Mouse (Mus musculus) frontal cortex, adult 2 months (tissue): ENCODE measurements around the gene Ttll9. TPM values are rescaled to one million over a fixed set of nuclear protein-coding genes. Genes with fewer than 3 reads are reported as not detected.

ENCODE experiments used
- DNase-seq, 2 experiments: peaks; one replicate each; pipeline ENCODE4 v3.0.0; 2022; ENCODE audit warnings: low spot score in 1 of 2; ENCODE audit errors: extremely low spot score in 1 of 2
- polyA plus RNA-seq: library from polyadenylated mRNA; depleted of rRNA; stranded (reverse); fragments of >200 nt; gene quantifications from 2 replicates; pipeline ENCODE4 v1.2.3, GENCODE M21; 2012

The Ttll9 gene
- polyA plus RNA-seq, 1 experiment, result 1.9 TPM

DNA sequence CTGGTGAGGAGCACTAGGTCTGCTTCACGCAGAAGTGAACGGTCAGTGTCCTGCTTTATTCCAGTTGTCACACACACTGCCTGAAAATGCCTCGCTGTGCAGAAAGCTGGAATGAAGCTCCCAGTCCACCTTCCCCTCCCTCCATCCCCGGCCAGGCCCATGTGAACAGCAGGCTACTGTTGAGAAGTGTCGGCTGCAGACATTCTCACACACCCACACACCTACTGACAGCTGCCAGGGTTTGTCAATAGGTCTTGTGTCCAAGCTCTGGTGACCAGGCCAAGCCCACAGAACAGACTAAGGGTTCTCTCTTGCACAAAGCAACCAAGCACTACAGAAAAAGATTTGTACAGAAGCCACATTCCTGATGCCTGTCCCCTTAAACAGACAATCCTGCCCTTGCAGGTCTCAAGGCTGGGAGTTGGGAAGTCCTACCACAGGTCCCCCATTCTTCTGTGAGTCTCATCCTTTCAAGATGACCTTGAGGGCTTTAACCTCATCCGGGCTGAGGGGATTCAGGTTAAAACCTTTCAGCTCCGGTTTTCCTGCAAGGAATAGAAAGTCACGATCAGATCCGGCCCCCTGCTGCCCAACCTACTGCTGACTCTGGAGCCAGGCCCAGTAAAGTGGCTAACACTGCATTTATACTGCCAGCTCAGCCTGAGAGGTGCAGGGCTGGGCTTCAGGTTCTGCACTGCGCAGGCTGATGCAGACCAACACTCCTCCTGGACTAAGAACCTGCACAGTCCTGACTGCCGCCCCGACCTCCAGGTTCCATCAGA lies 47.1 kb downstream of the Ttll9 start:
- no peak for DNase-seq

DNA sequence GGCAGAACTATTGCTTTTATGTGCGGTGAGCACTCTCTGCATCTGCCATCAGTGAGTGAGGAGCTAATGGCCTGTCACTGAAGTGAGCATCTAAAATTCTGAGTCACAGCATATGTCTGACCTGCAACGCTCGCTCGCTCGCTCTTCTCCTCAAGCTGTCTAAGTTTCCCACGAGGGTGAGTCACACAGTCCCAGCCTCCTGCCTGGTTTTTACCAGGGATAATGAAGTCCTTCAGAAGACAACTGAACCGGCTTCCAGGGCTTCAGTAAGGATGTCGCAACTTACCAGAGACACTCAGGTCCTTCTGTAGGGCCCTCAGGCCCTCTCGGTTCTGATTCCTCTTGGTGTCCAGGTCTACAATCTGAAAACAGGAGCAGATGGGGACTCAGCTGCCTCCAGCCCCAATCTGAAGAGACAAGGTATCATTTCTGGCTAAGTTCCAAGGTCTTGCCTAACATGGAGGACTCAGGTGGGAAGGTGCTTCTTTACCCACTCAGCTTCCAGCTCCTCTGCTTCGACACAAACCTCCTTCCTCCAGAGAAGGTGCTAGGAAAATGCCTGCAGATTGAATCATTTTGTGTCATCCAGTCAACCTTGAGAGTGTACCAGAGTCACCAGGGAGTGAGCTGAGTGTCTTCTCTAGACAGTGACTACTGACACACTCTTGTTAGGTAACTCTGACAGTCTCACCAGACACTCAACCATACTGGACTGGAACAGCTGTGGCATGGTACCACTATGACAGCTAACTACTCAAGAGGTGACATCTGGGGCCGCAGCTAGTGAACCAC lies 51.6 kb downstream of the Ttll9 start:
- peak; percentile 37 to 63 for DNase-seq

DNA sequence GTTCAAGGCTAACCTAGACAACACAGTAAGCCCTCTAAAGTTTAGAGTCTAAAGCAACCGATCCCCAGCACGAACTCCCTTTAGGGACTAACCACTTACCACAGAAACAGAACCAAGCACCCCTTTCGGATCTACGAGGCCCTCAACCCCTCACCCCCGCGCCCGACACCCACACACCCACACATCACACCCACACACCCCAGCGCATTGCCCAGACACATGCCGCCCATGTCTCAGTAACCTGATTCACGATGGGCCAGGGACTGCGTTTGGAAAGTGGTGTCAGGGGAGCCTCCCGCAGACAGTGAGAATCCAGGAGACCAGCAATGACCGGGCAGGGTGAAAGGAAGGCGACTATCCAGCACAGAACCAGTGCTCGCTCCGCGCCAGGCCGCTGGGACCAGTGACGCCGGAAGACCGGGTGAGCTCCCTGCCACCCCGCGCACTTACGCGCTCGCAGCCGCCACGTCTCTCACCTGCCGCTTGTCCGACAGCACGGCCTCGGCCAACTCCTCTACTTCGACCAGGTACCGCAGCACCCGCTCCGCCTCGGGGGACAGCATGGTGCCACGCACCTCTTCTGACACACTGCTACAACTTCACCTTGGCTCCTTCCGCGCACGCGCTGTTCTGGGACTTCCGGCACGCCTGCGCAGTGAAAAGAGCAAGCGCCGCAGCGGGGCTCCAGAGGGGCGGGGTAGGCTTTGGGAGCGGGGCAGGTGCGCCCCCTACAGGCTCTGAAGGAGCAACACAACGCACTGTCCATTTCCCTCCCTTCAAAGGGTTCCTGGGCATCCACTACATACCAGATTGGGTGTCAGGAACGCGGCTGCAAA lies 52.7 kb downstream of the Ttll9 start, which contains the start of gene Pdrg1:
Gene Pdrg1 (minus strand): TSS at position 670 of the 836 bp plus-strand sequence.
- DNase-seq, result peak; percentile 89 to 98

DNA sequence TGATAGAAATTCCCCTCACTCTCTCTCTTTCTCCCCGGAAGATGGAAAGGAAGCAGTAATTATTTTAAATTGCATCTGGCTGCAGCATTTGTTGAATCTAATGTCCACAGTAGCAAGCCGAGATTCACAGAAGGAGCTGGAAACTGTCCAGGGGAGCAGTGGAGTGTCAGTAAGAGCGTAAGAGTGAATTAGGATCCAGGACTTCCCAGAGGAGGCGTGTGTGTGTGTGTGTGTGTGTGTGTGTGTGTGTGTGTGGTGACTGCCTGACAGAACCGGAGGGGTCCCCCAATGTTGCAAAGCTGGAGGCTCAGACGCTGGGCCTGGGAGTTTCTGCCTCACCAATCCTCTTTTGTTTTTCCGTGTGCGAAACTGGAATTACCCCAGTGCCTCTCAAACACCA lies 53.5 kb downstream of the Ttll9 start:
- peak in 1 of 2 experiments; percentile 28 for DNase-seq

DNA sequence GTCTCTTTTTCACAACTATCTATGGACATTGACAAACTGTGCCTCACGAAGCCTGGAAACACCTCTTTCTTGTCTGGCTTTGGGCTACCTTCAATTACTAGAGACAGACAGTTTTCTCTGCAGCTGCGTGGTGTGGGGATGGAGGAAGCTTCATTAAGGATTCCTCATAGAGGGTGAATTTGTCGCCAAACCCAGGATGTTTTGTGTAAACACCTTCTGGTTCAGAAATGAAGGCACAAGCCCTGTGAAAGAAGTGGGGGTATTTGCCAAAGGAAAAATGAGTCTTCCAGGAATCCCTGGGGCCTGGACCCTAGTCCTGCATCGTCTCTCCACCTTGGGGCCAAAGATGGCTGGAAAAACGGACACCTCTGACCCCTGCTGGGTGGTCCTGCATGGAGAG lies 54.5 kb downstream of the Ttll9 start:
- no peak for DNase-seq

DNA sequence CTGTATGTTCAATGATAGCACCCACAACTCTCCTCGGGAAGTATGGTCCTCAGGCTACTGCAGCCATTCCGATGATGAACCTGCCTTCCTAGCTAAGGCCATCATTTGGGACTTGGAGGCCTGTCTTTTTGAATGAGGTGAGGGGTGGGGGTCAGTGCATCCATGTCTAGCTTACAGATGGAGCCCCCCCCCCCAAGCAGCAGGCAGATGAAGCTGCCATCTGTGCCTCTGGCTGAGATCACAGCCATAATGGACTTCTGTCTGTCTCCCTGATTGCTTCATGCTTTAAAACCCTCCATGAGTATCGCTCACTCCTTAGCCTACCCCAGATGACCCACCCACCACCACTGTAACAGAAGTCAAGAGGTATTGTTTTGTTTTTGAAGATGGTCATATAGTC lies 57.1 kb downstream of the Ttll9 start:
- DNase-seq, result no peak

DNA sequence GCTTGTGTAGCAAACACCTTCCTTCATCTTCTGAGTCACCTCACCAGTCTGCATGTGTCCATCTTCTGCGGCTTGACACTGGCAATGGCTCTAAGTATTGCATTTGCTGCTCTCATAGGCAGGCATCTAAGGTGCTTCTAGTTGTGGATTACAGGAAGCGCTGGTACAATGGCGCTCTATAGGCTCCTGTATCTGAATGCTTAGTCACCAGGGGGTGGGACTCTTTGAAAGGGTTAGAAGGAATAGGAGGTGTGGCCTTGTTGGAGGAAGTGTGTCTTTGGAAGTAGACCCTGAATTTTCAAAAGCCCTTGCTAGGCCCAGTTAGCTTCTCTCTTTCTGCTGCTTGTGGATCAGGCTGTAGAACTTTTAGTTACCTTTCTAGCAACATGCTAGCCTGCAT lies 58.9 kb downstream of the Ttll9 start:
- DNase-seq, result no peak

DNA sequence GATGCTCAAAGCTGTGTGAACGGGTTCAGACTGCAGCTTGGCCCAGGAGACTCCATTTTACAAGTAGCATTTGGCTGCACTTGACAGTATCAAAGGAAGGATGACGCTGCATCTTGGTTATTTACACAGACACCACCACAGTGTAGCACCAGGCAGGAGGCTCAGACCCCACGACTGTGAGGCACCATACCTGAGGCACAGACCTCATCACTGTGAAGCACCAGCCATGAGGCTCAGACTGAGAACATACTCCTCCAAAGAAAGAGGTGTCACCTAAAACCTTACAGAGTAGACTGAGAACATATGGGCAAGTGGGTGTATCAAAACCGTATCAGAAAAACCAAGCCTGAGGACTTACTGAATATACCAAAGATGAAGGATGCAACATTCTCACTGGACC lies 60.6 kb downstream of the Ttll9 start:
- peak in 1 of 2 experiments; percentile 43 for DNase-seq

DNA sequence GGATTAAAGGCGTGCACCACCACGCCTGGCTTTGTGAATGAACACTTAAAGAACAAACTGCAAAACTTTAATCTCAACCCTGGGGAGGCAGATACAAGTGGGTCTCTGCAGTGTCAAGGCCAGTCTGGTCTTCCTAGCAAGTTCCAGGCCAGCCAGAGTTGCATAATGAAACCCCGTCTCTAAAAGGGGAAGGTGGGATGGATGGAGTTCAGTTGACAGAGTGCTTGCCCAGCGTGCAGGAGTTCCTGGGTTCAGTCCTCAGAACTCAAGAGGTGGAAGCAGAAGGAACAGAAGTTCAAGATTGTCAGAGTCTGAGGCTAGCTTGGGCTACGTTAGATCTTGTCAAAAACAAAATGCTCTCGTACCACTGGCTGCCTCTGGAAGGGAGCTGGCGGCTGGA lies 63.8 kb downstream of the Ttll9 start:
- DNase-seq, result no peak

DNA sequence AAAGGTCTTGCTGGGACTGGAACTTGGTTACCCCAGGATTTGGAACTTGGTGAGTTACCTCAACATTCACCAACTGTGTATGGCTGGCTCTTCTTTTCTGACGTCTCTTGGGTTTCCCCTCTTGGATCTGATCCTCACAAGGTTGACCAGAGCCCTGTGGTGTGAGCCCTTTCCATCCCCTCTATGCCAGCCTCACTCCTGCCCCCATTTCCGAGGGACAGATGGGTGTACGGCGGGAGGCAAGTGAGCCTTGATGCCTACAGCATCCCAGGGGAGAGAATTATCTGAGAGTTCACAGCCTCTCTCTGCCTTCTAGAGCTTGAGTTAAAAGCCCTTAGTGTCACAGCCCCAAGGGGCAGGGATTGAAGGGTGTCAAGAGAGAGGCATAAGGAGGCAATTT lies 65.2 kb downstream of the Ttll9 start:
- no peak for DNase-seq

DNA sequence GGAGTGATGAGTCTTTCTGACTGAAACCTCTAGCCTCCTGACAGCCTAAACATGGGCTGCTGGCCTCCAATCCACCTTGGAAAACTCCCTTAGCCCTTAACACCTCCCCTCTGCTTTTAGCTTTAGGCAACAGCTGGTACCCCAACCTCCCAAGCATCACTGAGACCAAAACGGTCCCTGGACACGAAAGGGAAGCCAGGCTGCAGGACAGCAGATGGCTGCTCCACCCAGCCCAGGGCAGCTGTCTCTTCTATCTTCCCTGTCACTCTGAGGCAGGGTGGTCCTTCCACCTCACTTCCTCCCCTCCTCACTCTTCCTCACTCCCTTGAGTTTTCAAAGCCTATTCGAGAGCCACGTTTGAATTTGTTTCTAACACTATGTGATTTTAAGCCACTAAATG lies 68.1 kb downstream of the Ttll9 start:
- DNase-seq, result no peak

DNA sequence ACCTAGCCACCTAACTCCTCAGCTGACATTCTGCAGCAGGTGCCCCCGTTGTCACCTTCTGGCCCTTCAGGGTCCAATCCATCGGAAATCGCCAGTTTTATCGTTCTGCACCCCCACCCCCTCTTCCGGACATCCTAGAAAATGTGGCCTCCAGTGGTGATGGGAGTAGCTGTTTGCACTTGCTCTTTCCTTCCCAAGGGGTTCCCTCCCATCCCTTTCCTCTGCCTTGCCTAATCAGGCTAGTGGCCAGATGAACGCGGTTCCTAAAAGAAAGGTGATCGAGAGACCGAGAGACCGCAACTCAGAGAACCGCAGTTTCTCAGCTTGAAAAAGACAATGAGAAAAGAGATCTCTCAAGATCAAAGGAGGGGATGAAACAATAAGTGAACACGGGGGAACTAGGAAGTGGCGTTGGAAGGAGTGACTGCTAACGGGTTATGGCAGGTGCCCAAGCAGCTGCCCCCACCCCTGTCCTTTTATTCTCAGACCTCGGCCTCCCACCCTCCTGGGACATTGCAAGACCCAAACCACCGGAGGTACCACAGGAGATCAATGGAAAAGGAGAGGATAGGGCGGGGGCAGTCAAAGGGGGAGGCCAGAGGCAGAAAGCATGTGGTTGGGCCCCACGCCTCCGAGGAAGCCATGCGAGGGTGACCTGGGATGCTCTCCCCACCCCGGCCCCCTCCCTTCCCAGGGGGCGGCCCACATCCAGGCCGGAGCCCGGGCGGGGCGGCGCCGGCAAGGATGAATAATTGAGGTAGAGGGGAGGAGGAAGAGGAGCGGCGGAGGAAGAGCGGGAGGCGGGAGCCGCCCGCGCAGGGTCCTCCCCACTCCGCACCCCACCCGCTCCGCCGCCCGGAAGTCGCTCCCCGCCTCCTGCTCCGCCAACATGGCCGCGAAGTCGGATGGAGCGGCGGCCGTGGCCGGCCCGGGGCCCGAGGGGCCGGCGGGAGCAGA lies 69.1 kb downstream of the Ttll9 start, which contains the start of gene Xkr7:
Gene Xkr7 (plus strand): TSS at position 727 of the 957 bp plus-strand sequence.
- peak in 1 of 2 experiments; percentile 29 for DNase-seq

DNA sequence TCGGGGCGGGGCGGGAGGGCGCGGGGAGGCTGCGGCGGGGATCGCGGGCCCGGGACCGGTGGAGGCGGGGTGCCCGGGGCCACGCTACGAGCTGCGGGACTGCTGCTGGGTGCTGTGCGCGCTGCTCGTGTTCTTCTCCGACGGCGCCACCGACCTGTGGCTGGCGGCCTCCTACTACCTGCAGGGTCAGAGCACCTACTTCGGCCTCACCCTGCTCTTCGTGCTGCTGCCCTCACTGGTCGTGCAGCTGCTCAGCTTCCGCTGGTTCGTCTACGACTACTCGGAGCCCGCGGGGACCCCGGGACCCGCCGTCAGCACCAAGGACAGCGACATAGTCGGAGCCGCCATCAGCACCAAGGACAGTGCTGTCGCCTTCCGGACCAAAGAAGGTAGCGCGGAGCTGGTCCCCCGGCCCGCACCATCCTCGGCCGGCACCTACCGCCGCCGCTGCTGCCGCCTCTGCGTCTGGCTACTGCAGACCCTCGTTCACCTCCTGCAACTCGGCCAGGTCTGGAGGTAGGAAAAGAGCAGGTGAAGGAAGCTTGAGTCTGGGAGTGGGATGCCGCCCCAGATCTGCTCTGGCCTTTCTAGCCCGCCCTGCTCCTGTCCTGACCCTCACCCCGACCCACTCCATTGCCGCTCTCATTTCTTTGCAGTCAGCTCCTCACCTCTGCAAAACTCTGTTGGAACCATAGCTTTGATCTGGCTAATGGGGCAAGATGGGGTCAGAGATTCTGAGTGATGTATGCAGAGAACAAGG lies 70.0 kb downstream of the Ttll9 start:
- peak in 1 of 2 experiments; percentile 56 for DNase-seq

DNA sequence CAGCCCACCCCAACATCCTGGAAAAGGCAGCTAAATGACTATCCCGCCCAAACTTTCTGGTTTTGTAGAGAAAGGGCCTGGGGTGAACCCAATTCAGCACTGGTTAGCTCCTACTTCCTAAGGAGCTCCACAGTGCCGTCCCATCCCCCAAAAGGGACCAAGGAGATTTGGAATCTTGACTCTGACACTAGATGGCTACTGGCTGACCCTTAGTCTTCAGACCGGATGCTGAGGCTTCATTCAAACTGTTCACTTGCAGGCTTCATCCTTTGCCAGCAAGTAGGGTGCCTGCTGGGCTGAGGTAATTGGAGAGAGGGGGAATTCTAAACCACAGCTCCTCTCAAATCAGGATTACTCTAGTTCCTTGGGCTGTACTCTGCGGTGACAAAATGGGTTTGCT lies 70.7 kb downstream of the Ttll9 start:
- no peak for DNase-seq

DNA sequence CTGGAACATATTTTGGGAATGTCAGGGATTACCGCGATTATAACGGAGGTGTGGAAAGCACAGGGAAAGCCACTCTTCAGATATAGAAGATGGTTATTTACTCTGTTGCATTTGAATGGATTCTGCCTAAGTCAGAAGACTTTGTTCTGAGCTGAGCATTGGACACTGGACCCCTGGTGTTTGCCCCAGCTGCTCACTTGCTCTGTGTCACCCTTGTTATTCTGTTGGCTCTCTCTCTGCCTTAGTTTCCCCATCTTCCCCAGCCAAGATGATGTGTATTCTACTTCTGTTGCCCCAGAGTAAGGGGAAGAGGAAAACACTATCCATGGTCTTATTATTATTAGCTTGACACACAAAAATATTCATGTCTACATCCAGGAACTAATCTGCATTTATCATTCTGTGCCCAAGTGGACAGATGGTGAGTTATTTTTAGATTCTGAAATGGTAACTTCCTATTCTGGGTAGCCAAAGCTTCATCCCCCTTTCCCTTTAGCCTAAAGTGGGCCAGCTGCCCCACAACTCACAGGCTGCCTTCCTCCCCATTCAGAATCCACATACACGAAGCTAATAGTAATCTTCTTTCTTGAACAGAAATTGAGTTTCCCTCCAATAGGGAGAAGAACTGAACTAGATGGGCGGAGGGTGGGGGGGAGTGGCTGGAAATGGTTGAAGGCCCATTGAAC lies 71.4 kb downstream of the Ttll9 start:
- no peak for DNase-seq

DNA sequence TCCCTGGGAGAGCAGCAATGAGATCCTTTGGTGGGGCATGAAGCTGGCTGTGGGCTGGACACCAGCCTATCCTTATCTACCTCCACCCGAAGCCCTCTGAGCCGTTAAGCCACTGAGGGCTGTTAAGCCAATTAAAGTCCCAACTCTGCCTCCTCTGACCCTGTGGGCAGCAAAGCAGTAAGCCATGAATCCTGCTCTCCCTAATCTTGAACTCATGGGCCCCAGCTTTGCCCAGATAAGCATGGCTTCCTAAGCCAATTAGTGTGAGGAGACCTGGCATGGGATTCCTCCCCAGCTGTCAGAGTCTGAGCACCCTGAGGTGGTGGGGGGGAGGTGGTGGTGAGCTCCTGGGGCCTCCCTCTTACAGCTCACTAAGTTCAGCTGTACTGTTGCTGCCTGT lies 74.4 kb downstream of the Ttll9 start:
- DNase-seq, result no peak

DNA sequence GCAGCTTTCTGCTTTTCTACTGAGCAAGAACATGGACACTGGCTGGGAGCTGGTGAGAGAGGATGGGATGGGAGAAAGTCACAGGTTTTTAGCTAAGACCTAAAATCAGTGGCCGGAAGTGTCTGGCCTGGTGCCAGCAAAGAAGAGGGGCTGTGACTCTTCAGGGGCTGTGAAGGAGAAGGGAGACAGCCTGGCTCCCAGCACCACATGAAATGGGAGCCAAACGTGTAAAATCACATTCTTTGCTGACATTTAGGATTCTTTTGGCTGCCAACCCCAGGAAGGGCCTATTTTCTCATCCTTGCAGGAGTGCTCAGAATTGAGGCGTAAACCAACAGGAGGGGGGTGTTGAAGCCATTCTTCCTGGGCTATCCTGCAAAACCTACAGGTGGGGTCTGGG lies 81.6 kb downstream of the Ttll9 start:
- peak in 1 of 2 experiments; percentile 50 for DNase-seq

DNA sequence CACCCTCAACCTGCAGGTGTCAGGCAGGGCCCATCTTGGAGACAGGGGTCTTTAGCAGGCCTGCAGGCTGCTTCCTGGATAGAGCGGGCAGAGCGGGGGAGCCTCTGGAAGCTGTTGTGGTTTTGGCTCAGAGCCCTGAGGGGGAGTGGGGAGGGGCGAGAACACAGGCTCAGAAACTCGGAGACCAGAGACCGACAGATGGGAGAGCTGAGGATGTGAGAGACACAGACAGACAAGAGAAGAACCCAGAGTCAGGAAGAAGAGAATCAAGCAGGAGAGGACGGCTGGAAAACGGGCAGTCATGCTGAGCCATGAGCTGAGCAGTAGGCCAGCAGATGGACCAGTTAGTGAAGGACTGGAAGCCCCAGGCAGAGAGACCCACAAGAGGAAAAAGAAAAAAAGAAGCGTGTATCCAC lies 83.6 kb downstream of the Ttll9 start:
- peak; percentile 63 to 81 for DNase-seq
